Mouse (Mus musculus): ENCODE data around the gene Gm45233. TPM values are rescaled to one million over a fixed set of nuclear protein-coding genes. Genes with fewer than 3 reads are reported as not detected.

Gene Gm45233
- total RNA-seq, 4 experiments from 2014 or later, result 0.35 to 3.3 (median 0.80) TPM; not detected in 1

- DNase-seq, result no peak
Observed at GRCm38 (mm10) chr7:43511707-43512478, 68.0 kb downstream of the Gm45233 start.

- no peak for DNase-seq
Observed at GRCm38 (mm10) chr7:43512519-43512918, 68.6 kb downstream of the Gm45233 start.

Small RNA genes within 50 kb of the gene (microRNA-seq; reads per million reads assigned to microRNA genes)
- 0.18 to 1.8 reads per million in 2 experiments for gene Mir7051

Other genes with a start within 250 kb of the Gm45233 start
- 10 to 100 TPM; 19.4 to 29.3 (median 24.1) TPM for gene Zfp715, start 130.8 kb upstream of the Gm45233 start, total RNA-seq (2022)
- gene Siglecf, start 92.8 kb upstream of the Gm45233 start, total RNA-seq (2022), result not detected
- gene Siglecg, start 35.9 kb upstream of the Gm45233 start, total RNA-seq (2022), result under 1 TPM; 0.12 to 0.52 (median 0.38) TPM
- not detected for gene Lim2, start 16.5 kb upstream of the Gm45233 start, total RNA-seq (2022)
- 1 to 10 TPM in 3 of 4 experiments, under 1 TPM in 1; 0.77 to 1.3 (median 1.1) TPM for gene Nkg7, start 7.1 kb upstream of the Gm45233 start, total RNA-seq (2022)
- not detected for gene Cldnd2, start 3.3 kb upstream of the Gm45233 start, total RNA-seq (2022)
- gene Etfb, start within 50 bp of the Gm45233 start, total RNA-seq (2022), result 100 to 1,000 TPM; 286 to 399 (median 360) TPM
- gene Vsig10l, start 19.0 kb downstream of the Gm45233 start, total RNA-seq (2022), result 1 to 10 TPM; 1.3 to 4.3 (median 3.1) TPM
- 1 to 10 TPM; 2.9 to 4.8 (median 3.6) TPM for gene Iglon5, start 45.9 kb downstream of the Gm45233 start, total RNA-seq (2022)
- gene 4931406B18Rik, start 61.8 kb downstream of the Gm45233 start, total RNA-seq (2022), result not detected
- gene Cd33, start 100.3 kb downstream of the Gm45233 start, total RNA-seq (2022), result 1 to 10 TPM; 4.0 to 7.3 (median 5.9) TPM
- gene Zfp658, start 118.1 kb downstream of the Gm45233 start, total RNA-seq (2022), result 1 to 10 TPM; 2.8 to 4.1 (median 3.5) TPM
- 10 to 100 TPM; 17.8 to 22.1 (median 19.4) TPM for gene Zfp719, start 135.5 kb downstream of the Gm45233 start, total RNA-seq (2022)
- gene Zfp819, start 163.0 kb downstream of the Gm45233 start, total RNA-seq (2022), result not detected
- gene Ceacam18, start 190.6 kb downstream of the Gm45233 start, total RNA-seq (2022), result under 1 TPM in 3 of 4 experiments, not detected in 1; 0.15 to 0.22 (median 0.19) TPM
- 1 to 10 TPM; 2.3 to 4.3 (median 3.5) TPM for gene Siglece, start 216.0 kb downstream of the Gm45233 start, total RNA-seq (2022)
- 10 to 100 TPM; 11.5 to 13.4 (median 12.6) TPM for gene Ctu1, start 227.9 kb downstream of the Gm45233 start, total RNA-seq (2022)
- gene Klk14, start 246.3 kb downstream of the Gm45233 start, total RNA-seq (2022), result not detected